Mouse (Mus musculus) kidney, postnatal 0 days (tissue): Measurements from ENCODE around the gene Tefm. TPM values are rescaled to one million over a fixed set of nuclear protein-coding genes. Genes with fewer than 3 reads are reported as not detected.

Experiments used
- ATAC-seq: fragments of 200-750 bp; cut with Nextera tagmentation; replicated peaks from 2 replicates; pipeline ENCODE4 v1.8.0; 2017; ENCODE audit warnings: low read depth, moderate number of reproducible peaks, moderate TSS enrichment, moderate library complexity; ENCODE audit not compliant: low FRiP score
- DNase-seq: peaks from one replicate; pipeline ENCODE4 v3.0.0-alpha.2; 2016; ENCODE audit warnings: low spot score
- H3K27ac ChIP-seq: fragments of 300-500 bp; sonication (generic); 2 replicates; pipeline ENCODE4 v1.5.1; 2014; ENCODE audit warnings: mild to moderate bottlenecking
- H3K27me3 ChIP-seq: fragments of 300-500 bp; sonication (generic); 2 replicates; pipeline ENCODE4 v1.6.1; 2014; ENCODE audit warnings: low read length, mixed read lengths; ENCODE audit not compliant: insufficient read depth
- H3K36me3 ChIP-seq: fragments of 300-500 bp; sonication (generic); 2 replicates; pipeline ENCODE4 v1.6.1; 2014; ENCODE audit warnings: low read length, mixed read lengths; ENCODE audit not compliant: insufficient read depth
- H3K4me1 ChIP-seq: fragments of 300-500 bp; sonication (generic); replicated peaks from 2 replicates; pipeline ENCODE4 v1.6.1; 2014; ENCODE audit warnings: antibody characterized with exemption, low read length, mixed read lengths; ENCODE audit not compliant: insufficient read depth
- H3K4me2 ChIP-seq: fragments of 300-500 bp; sonication (generic); 2 replicates; pipeline ENCODE4 v1.6.1; 2014; ENCODE audit warnings: mild to moderate bottlenecking, low read length, moderate library complexity, mixed read lengths
- H3K4me3 ChIP-seq: fragments of 300-500 bp; sonication (generic); replicated peaks from 2 replicates; pipeline ENCODE4 v1.5.1; 2014; ENCODE audit warnings: low read depth, low read length
- H3K9ac ChIP-seq: fragments of 300-500 bp; sonication (generic); 2 replicates; pipeline ENCODE4 v1.6.1; 2014; ENCODE audit warnings: low read depth, low read length
- H3K9me3 ChIP-seq: fragments of 300-500 bp; sonication (generic); replicated peaks from 2 replicates; pipeline ENCODE4 v1.6.1; 2016; ENCODE audit warnings: low read length, inconsistent platforms, mixed read lengths
- CTCF ChIP-seq: IDR thresholded peaks from 2 replicates; pipeline ENCODE4 v1.5.1; 2016; ENCODE audit warnings: antibody characterized with exemption, low read depth, mild to moderate bottlenecking, moderate library complexity
- WGBS: fragments of 180-500 bp; shearing (Covaris S2); extraction: QIAGEN DNeasy Blood & Tissue Kit; methylation state at CpG from one replicate; pipeline ENCODE4 v1.1.7; 2014; 5-methylcytosine and 5-hydroxymethylcytosine counted together
- polyA plus RNA-seq: library from polyadenylated mRNA; unstranded; fragments of >200 nt; fragmentation: Nextera tagmentation; extraction: Ambion mirVana; gene quantifications from 2 replicates; pipeline ENCODE4 v1.2.1, GENCODE M21; 2015

Tefm gene
- polyA plus RNA-seq, 1 experiment from 2014 or later: 36.5 TPM

GRCm38 (mm10) chr11:80089817-80090214, 52.2 kb downstream of the Tefm start:
- peak overlapping the region; percentile 93 for H3K9ac ChIP-seq
- peak overlapping the region; percentile 99 for H3K4me3 ChIP-seq
- WGBS: 0% methylated on average over 14 of the region's 14 CpGs
- H3K36me3 ChIP-seq: 0 out of 2 replicates have a peak, but pooled peaks cover under 1% of the 10 kb centered on the region
- DNase-seq (no peak), ATAC-seq (no peak)
- peak overlapping the region; percentile 75 for H3K4me2 ChIP-seq
- no peak for TF ChIP-seq CTCF
- H3K9me3 ChIP-seq: no peaks in the 10 kb centered on the region
- no peaks in the 10 kb centered on the region for H3K27me3 ChIP-seq
- H3K4me1 ChIP-seq: no peaks in the 10 kb centered on the region
- H3K27ac ChIP-seq: no peak overlapping the region

GRCm38 (mm10) chr11:80088917-80089816, 52.8 kb downstream of the Tefm start, which contains the start of gene Atad5:
Gene Atad5, plus strand, starts transcription at chr11:80089400.
- peak; percentile 65 for ATAC-seq
- peak within 1 kb of the TSS; percentile 93 for H3K9ac ChIP-seq
- TF ChIP-seq CTCF: no peak
- H3K4me2 ChIP-seq: peak within 1 kb of the TSS; percentile 75
- H3K4me3 ChIP-seq: peak within 1 kb of the TSS; percentile 99
- WGBS: 5% methylated on average over 57 of the region's 57 CpGs
- DNase-seq: peak; percentile 93
- no peaks in the 10 kb centered on the region for H3K9me3 ChIP-seq
- H3K27me3 ChIP-seq: no peaks in the 10 kb centered on the region
- H3K27ac ChIP-seq: peak within 1 kb of the TSS; percentile 36; the same call in 1 of the 2 replicates
- H3K4me1 ChIP-seq: no peaks in the 10 kb centered on the region
- H3K36me3 ChIP-seq: no peaks in the 10 kb centered on the region

GRCm38 (mm10) chr11:80086844-80087243, 55.1 kb downstream of the Tefm start:
- Histone ChIP-seq H3K27me3 (no peaks in the 10 kb centered on the region), H3K4me2 (no peak overlapping the region), H3K9ac (no peak overlapping the region), H3K9me3 (no peaks in the 10 kb centered on the region), H3K4me3 (no peak overlapping the region), H3K36me3 (no peaks in the 10 kb centered on the region), H3K4me1 (no peaks in the 10 kb centered on the region), H3K27ac (no peak overlapping the region)
- TF ChIP-seq CTCF: peak; percentile 91
- DNase-seq: peak; percentile 87
- 17% methylated on average over 5 of the region's 5 CpGs for WGBS
- ATAC-seq: peak; percentile 72

Other genes with a start within 250 kb of the Tefm start
- 33.1 and 34.7 TPM in 2 replicates for gene Utp6, start 179.8 kb downstream of the Tefm start, polyA plus RNA-seq
- gene Suz12, start 149.1 kb downstream of the Tefm start, polyA plus RNA-seq: 14.5 and 15.2 TPM in 2 replicates
- gene Crlf3, start 61.2 kb downstream of the Tefm start, polyA plus RNA-seq: 26.5 and 26.9 TPM in 2 replicates
- gene Atad5, start 52.8 kb downstream of the Tefm start, polyA plus RNA-seq: 4.9 and 6.0 TPM in 2 replicates
- gene Adap2, start 11.9 kb upstream of the Tefm start, polyA plus RNA-seq: 3.6 and 4.3 TPM in 2 replicates
- gene Rnf135, start 41.7 kb upstream of the Tefm start, polyA plus RNA-seq: 11.8 and 12.9 TPM in 2 replicates
- gene Rhot1, start 66.8 kb upstream of the Tefm start, polyA plus RNA-seq: 46.4 and 48.1 TPM in 2 replicates
- gene Rhbdl3, start 158.7 kb upstream of the Tefm start, polyA plus RNA-seq: 1.5 and 2.1 TPM in 2 replicates
- gene 5730455P16Rik, start 235.9 kb upstream of the Tefm start, polyA plus RNA-seq: 17.1 and 18.2 TPM in 2 replicates
- 199 and 201 TPM in 2 replicates for gene Zfp207, start 241.1 kb upstream of the Tefm start, polyA plus RNA-seq